Mouse (Mus musculus): ENCODE measurements around the gene Vmn2r111.
"Not testable (repeated sequence)": the region's sequence is repeated elsewhere in the genome, so short reads cannot be mapped to it uniquely, and the experiment has no call there.

Vmn2r111 gene

GRCm38 (mm10) chr17:22573382-22573781 lies at the start of gene Vmn2r111:
Gene Vmn2r111, minus strand, starts transcription at chr17:22573482.
- DNase-seq, result not testable (repeated sequence)

- not testable (repeated sequence) for DNase-seq
Measured at GRCm38 (mm10) chr17:22600651-22601050, 27.4 kb upstream of the Vmn2r111 start, which contains the start of gene Vmn2r112. Gene Vmn2r112, plus strand, starts transcription at chr17:22600951.

GRCm38 (mm10) chr17:22520467-22520866 lies 52.8 kb downstream of the Vmn2r111 start:
- not testable (repeated sequence) for DNase-seq

GRCm38 (mm10) chr17:22520037-22520436 lies 53.2 kb downstream of the Vmn2r111 start:
- not testable (repeated sequence) for DNase-seq

GRCm38 (mm10) chr17:22497120-22497519 lies 76.2 kb downstream of the Vmn2r111 start:
- DNase-seq, result no peak
